ENCODE assay signal across 1 mouse cellular context in the genomic region with DNA sequence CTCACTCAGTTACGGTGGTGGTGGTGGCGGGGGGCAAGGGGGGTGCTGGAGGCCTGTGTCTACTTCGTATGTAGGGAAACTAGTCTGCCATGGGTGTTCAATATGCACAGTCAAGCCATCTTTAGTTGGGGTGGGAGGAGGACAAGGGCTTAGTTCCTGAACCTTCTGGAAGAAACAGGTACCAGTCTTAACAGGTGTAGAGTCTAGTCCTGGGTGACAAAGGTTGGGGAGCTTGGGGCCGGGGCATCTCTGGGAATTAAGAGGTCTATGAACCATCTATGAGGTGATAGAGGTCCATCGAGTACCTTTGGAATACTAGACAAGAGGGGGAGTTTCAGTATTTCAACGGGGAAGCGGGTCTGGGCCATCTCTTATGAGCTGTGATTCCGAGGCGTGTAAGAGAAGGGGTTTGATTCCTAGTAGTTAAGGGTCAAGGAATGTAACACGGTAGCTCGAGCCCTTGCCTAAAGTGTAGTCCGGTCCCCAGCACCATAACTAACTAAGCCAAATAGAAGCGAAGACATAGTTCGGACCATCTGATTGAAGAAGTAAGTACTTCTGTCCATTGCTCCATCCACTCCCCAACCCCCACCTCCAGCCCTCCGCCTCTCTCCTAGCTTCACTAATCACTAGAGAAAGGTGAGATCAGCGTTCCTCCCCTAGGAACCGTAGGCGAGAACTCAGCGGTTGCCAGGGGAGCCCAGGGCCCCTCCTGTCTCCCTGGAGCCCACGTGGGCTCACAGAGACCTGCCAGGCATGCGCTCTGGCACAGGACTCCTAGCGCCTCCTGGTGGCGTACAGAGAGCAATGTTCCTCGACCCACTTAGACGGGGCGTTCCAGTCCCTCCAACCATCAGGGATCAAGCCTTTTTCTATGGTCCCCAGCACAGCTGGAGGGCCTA.
TF ChIP-seq lines count a peak whose summit lies in the region.

No protein-coding gene starts in this region.

TF ChIP-seq in CH12.LX, 34 proteins besides CTCF, POLR2A, EP300 and RAD21 (continued from another document):
- TF ChIP-seq ZC3H11A (IDR thresholded peaks at IDR 0.05; ENCODE audit: low read depth, low read length) (0 out of 2 replicates have a peak, but pooled peaks have one; percentile 19), NRF1 (IDR thresholded peaks at IDR 0.05; ENCODE audit: low read depth, low read length) (peak; percentile 89), USF2 (conservative IDR thresholded peaks at IDR 0.05; ENCODE audit: low read depth, low read length) (peak; percentile 60), RCOR1 (conservative IDR thresholded peaks at IDR 0.05; ENCODE audit: low read depth, low read length) (no peak), SMC3 (IDR thresholded peaks at IDR 0.05; ENCODE audit: low read depth, low read length) (peak; percentile 87), MEF2A (IDR thresholded peaks at IDR 0.05; ENCODE audit: borderline replicate concordance, low read depth, low read length) (0 out of 2 replicates have a peak, but pooled peaks have one; percentile 13), MXI1 (IDR thresholded peaks at IDR 0.05; ENCODE audit: low read depth, low read length) (peak; percentile 91), MAX (IDR thresholded peaks at IDR 0.05; ENCODE audit: low read length) (peak; percentile 89), USF1 (IDR thresholded peaks at IDR 0.05; ENCODE audit: low read depth, low read length) (peak; percentile 75), ETS1 (conservative IDR thresholded peaks at IDR 0.05; ENCODE audit: low read depth, low read length) (no peak), MYC (IDR thresholded peaks at IDR 0.05; ENCODE audit: low read depth, low read length) (peak; percentile 85), CHD2 (IDR thresholded peaks at IDR 0.05; ENCODE audit: low read length) (0 out of 2 replicates have a peak, but pooled peaks have one; percentile 16), HCFC1 (IDR thresholded peaks at IDR 0.05; ENCODE audit: low read depth, low read length) (no peak), MAZ (IDR thresholded peaks at IDR 0.05; ENCODE audit: low read depth, low read length) (peak; percentile 61; the same call in 1 of the 2 replicates), MAFK (IDR thresholded peaks at IDR 0.05; ENCODE audit: insufficient replicate concordance, low read length) (no peak), PAX5 (IDR thresholded peaks at IDR 0.05; ENCODE audit: low read length) (no peak), SIN3A (IDR thresholded peaks at IDR 0.05; ENCODE audit: low read length) (peak; percentile 25; the same call in 1 of the 2 replicates), NELFE (IDR thresholded peaks at IDR 0.05; ENCODE audit: low read depth, low read length) (peak; percentile 45; the same call in 1 of the 2 replicates), TCF12 (IDR thresholded peaks at IDR 0.05; ENCODE audit: low read depth, low read length) (no peak), BHLHE40 (IDR thresholded peaks at IDR 0.05; ENCODE audit: low read depth, low read length) (0 out of 2 replicates have a peak, but pooled peaks have one; percentile 22), IRF4 (IDR thresholded peaks at IDR 0.05; ENCODE audit: low read depth, low read length) (peak; percentile 49; the same call in 1 of the 2 replicates)
